Mouse (Mus musculus): ENCODE measurements at regions not wholly inside any gene's neighbourhood (a gene's known extent, or its start where the extent isn't known, plus 50 kb on each side); places are given as distances from the start of the nearest gene placed in this dataset.

DNA sequence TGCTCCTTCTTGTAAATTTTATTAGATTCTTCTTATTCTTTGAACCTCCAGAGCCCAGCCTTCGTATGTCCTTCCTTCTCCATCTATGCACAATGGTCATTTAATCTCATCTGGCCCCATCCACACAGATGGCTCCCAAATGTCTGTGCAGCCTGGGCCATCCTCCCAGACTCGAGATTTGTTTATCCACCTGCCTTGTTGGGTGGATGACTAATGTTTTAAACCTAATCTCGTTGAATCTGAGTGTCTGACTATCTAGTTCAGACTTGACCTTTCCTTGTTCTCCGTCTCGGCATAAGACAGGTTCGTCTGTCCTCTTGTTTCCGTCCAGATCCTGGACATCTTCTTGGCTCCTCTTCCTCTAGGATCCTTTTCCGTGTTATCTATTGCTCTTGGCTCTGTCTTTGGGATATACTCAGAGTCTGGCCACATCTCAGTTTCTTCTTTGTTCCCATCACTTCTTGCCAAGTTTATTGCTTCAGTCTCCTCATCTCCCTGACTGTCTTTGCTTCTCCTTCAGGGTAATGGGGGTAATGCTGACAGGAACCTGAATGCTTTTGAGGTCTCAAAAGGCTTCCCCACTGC, 141.4 kb upstream of the Gas1 start:
- no peak for TF ChIP-seq CTCF (IDR thresholded peaks at IDR 0.05; ENCODE audit: borderline replicate concordance, insufficient read depth, low read depth, low read length)
- TF ChIP-seq POLR2A (IDR thresholded peaks at IDR 0.05; ENCODE audit: borderline replicate concordance, insufficient read depth, low read length) = no peak

All from cerebellum, adult 2 months (tissue).